Mouse (Mus musculus) embryonic facial prominence, embryonic 13.5 days (tissue): ENCODE measurements at regions not wholly inside any gene's neighbourhood (a gene's known extent, or its start where the extent isn't known, plus 50 kb on each side); places are given as distances from the start of the nearest gene placed in this dataset. TPM values are rescaled to one million over a fixed set of nuclear protein-coding genes. Genes with fewer than 3 reads are reported as not detected.
A peak's percentile ranks its signal among the peaks of the same experiment; 100 is the strongest.
"Not testable (repeated sequence)": the region's sequence is repeated elsewhere in the genome, so short reads cannot be mapped to it uniquely, and the experiment has no call there.

Source experiments
- ATAC-seq: fragments of 200-750 bp; cut with Nextera tagmentation; 2 replicates; pipeline ENCODE4 v1.8.0; 2017; ENCODE audit warnings: low read depth; ENCODE audit not compliant: insufficient number of reproducible peaks, insufficient read depth, low FRiP score, low TSS enrichment
- H3K27ac ChIP-seq: fragments of 300-500 bp; sonication (generic); 2 replicates; pipeline ENCODE4 v1.5.1; 2015; ENCODE audit warnings: moderate library complexity, mild to moderate bottlenecking, inconsistent platforms
- H3K27me3 ChIP-seq: fragments of 300-500 bp; sonication (generic); 2 replicates; pipeline ENCODE4 v1.6.1; 2015; ENCODE audit warnings: mild to moderate bottlenecking, inconsistent platforms
- H3K36me3 ChIP-seq: fragments of 300-500 bp; sonication (generic); 2 replicates; pipeline ENCODE4 v1.6.1; 2015; ENCODE audit warnings: mild to moderate bottlenecking, inconsistent platforms
- H3K4me1 ChIP-seq: fragments of 300-500 bp; sonication (generic); 2 replicates; pipeline ENCODE4 v1.6.1; 2015; ENCODE audit warnings: inconsistent platforms
- H3K4me2 ChIP-seq: fragments of 300-500 bp; sonication (generic); 2 replicates; pipeline ENCODE4 v1.6.1; 2015; ENCODE audit warnings: moderate library complexity, mild to moderate bottlenecking, inconsistent platforms
- H3K4me3 ChIP-seq: fragments of 300-500 bp; sonication (generic); 2 replicates; pipeline ENCODE4 v1.5.1; 2015; ENCODE audit warnings: mild to moderate bottlenecking, inconsistent platforms
- H3K9ac ChIP-seq: fragments of 300-500 bp; sonication (generic); 2 replicates; pipeline ENCODE4 v1.6.1; 2015; ENCODE audit warnings: mild to moderate bottlenecking, inconsistent platforms
- H3K9me3 ChIP-seq: fragments of 300-500 bp; sonication (generic); 2 replicates; pipeline ENCODE4 v1.6.1; 2016; ENCODE audit warnings: inconsistent platforms
- WGBS: fragments of 180-500 bp; shearing (Covaris S2); methylation state at CpG from one replicate; pipeline ENCODE4 v1.1.7; 2015; ENCODE audit warnings: mixed read lengths; 5-methylcytosine and 5-hydroxymethylcytosine counted together
- microRNA counts: library from miRNA; unstranded; fragments of <30 nt; microRNA quantifications from one replicate; lab custom pipeline; 2016
- microRNA-seq: library from miRNA; unstranded; fragments of <30 nt; microRNA quantifications from one replicate; pipeline ENCODE4, GENCODE M21; 2016

- H3K4me2 ChIP-seq: no peak overlapping the region
- no peak overlapping the region for H3K27ac ChIP-seq
- H3K9me3 ChIP-seq: no peaks in the 10 kb centered on the region
- H3K36me3 ChIP-seq: no peaks in the 10 kb centered on the region
- H3K27me3 ChIP-seq: no peaks in the 10 kb centered on the region
- ATAC-seq: no peak
- no peak overlapping the region for H3K4me3 ChIP-seq
- no peak overlapping the region for H3K9ac ChIP-seq
- no peaks in the 10 kb centered on the region for H3K4me1 ChIP-seq
- WGBS: 87% methylated on average over 10 of the region's 10 CpGs
Observed at GRCm38 (mm10) chr9:115841684-115842083, 67.6 kb upstream of the Gadl1 start.

DNA sequence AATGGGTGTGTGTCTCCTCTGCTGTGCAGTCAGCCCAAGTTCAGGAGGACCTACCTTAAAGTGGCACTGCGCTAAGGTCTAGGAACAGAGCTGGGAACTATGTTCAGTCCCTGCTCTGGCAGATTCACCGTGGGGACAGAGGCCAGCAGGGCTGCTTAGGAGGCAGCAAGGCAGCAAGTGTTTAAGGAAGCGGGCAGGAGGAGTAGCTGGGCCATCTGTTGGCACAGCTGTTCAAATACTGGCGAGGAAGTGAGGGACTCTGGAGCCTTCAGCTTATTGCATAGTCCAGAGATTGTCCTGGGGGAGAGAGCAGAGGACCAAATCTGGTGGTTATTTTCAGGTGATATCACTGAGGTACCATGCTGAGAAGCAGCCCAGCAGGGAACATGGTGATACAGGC lies 64.9 kb upstream of the Gadl1 start:
- 74% methylated on average over 4 of the region's 4 CpGs for WGBS
- no peak overlapping the region for H3K4me3 ChIP-seq
- no peak for ATAC-seq

GRCm38 (mm10) chr9:115845091-115845490 lies 64.2 kb upstream of the Gadl1 start:
- H3K4me3 ChIP-seq: no peak overlapping the region
- H3K36me3 ChIP-seq: no peaks in the 10 kb centered on the region
- 75% methylated on average over 5 of the region's 5 CpGs for WGBS
- no peak for ATAC-seq
- H3K9me3 ChIP-seq: no peaks in the 10 kb centered on the region
- no peak overlapping the region for H3K4me2 ChIP-seq
- peaks cover 3% of the 10 kb centered on the region; the same call in 1 of the 2 replicates for H3K4me1 ChIP-seq
- H3K27me3 ChIP-seq: no peaks in the 10 kb centered on the region
- no peak overlapping the region for H3K9ac ChIP-seq
- H3K27ac ChIP-seq: no peak overlapping the region

More for the DNA sequence above, 64.9 kb upstream of the Gadl1 start:
- no peaks in the 10 kb centered on the region for H3K9me3 ChIP-seq
- no peak overlapping the region for H3K9ac ChIP-seq
- H3K27ac ChIP-seq: no peak overlapping the region
- peaks cover 3% of the 10 kb centered on the region; the same call in 1 of the 2 replicates for H3K4me1 ChIP-seq
- H3K36me3 ChIP-seq: no peaks in the 10 kb centered on the region
- H3K27me3 ChIP-seq: no peaks in the 10 kb centered on the region
- H3K4me2 ChIP-seq: no peak overlapping the region

DNA sequence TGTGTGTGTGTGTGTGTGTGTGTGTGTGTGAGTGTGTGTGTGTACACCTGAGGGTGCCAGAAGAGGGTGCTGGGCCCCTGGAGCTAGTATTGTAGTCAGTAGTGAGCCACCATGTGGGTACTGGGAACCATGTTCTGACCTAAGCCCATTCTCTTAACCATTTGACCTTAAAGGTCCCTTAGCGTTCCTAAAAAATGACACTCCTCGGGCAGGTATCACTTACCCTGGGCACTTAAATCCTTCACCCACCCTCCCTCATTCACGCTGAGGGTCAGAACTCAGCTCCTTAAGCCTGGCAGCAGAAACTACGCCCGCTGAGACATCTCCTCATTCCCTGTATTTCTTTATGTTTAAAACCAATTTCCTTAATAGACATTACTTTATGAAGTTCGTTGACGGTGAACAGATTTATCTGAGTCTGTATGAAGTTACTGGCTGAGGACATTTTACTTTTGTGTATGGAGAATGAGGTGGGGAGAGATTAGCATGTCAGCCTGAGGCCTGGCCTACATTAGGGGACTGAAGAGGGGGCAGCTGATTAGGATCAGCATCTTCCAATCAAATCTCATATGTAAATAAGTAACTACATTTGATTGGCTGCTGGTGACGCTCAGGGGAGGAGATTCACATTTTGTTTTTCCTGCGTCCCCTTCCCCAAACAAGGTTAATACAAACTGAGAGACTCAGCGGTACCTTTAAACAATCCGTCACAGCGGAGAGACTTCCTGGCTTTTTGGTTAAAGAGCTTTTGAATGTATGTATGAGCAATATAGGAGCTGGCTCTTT lies 61.8 kb upstream of the Gadl1 start:
- ATAC-seq: peak; percentile 69; the same call in 1 of the 2 replicates
- H3K4me2 ChIP-seq: peak overlapping the region; percentile 50
- H3K27ac ChIP-seq: peak overlapping the region; percentile 39
- no peak overlapping the region for H3K9ac ChIP-seq
- H3K9me3 ChIP-seq: no peaks in the 10 kb centered on the region
- no peaks in the 10 kb centered on the region for H3K27me3 ChIP-seq
- WGBS: 30% methylated on average over 12 of the region's 12 CpGs
- H3K4me3 ChIP-seq: peak overlapping the region; percentile 27
- H3K36me3 ChIP-seq: no peaks in the 10 kb centered on the region
- H3K4me1 ChIP-seq: peaks cover 3% of the 10 kb centered on the region; the same call in 1 of the 2 replicates

DNA sequence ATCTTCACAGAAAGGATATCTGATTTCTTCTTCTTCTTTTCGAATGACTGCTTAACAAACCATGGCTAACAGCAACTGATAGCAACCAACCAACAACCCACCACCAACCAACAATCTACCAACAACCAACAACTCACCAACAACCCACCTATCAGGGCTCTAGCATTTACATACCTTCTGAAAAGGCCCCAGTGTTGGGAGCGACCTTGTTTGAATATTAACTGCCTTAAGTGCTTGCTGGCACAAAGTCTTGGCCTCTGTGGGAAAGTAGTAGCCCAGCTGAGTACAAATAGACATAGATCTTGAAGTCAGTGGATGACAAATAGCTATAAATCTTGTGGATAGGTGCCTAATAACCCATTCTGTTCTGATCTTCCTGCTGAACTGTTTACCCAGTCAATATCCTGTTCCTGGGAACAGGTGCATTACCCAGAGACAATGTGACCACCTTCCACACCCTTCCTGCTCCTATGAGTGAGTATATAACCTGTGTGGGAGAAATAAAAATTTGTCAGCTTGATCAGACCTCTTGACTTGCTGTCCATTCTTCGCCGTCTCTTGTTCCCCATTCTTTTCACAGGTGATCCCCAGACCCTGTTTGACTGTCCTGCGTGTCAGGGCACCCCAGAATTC lies 55.9 kb upstream of the Gadl1 start:
- not testable (repeated sequence) for H3K4me1 ChIP-seq, H3K27ac ChIP-seq, H3K4me2 ChIP-seq, H3K27me3 ChIP-seq, H3K9me3 ChIP-seq, H3K4me3 ChIP-seq, H3K36me3 ChIP-seq, H3K9ac ChIP-seq, ATAC-seq
- 81% methylated on average over 5 of the region's 5 CpGs for whole genome bisulfite sequencing

GRCm38 (mm10) chr9:115857301-115857700 lies 52.0 kb upstream of the Gadl1 start:
- no peaks in the 10 kb centered on the region for H3K36me3 ChIP-seq
- no peak for ATAC-seq
- H3K27me3 ChIP-seq: no peaks in the 10 kb centered on the region
- H3K4me1 ChIP-seq: no peaks in the 10 kb centered on the region
- no peak overlapping the region for H3K9ac ChIP-seq
- H3K27ac ChIP-seq: no peak overlapping the region
- H3K9me3 ChIP-seq: peaks cover 4% of the 10 kb centered on the region; the same call in 1 of the 2 replicates
- no peak overlapping the region for H3K4me2 ChIP-seq
- no peak overlapping the region for H3K4me3 ChIP-seq
- 82% methylated on average over 7 of the region's 7 CpGs for WGBS

GRCm38 (mm10) chr9:115858848-115859247 lies 50.4 kb upstream of the Gadl1 start:
- Histone ChIP-seq H3K36me3 (no peaks in the 10 kb centered on the region), H3K4me3 (no peak overlapping the region), H3K4me1 (no peaks in the 10 kb centered on the region), H3K9ac (no peak overlapping the region), H3K27ac (no peak overlapping the region), H3K4me2 (no peak overlapping the region), H3K9me3 (peaks cover 4% of the 10 kb centered on the region; the same call in 1 of the 2 replicates), H3K27me3 (no peaks in the 10 kb centered on the region)
- ATAC-seq: no peak
- WGBS: 81% methylated on average over 3 of the region's 3 CpGs

MicroRNA genes in the stretch of these regions (microRNA counts, 519-probe panel; counts per million panel counts)
- microRNA mmu-miR-467h+mmu-miR-669d+mmu-miR-669l (lab: Ali Mortazavi, UCI): 2,622 counts per million, percentile 63 among the panel's probes with 10 or more counts

Small RNA genes in the stretch of these regions (microRNA-seq; reads per million reads assigned to microRNA genes)
- not detected for gene Gm22243
- not detected for gene Gm25510
- gene Gm26303: not detected
- not detected for gene Mir467h
